Mouse (Mus musculus) layer of hippocampus, adult 18-20 months (tissue): ENCODE measurements around the gene Cdh4. TPM values are rescaled to one million over a fixed set of nuclear protein-coding genes. Genes with fewer than 3 reads are reported as not detected.

Experiments used
- DNase-seq, 2 experiments: peaks; one replicate each; pipeline ENCODE4 v3.0.0; 2022; ENCODE audit warnings: low spot score in 2 of 2
- total RNA-seq, 2 experiments: library from RNA; stranded (reverse); gene quantifications; 2 replicates each; pipeline ENCODE4 v1.2.3; 2021

Gene Cdh4
- total RNA-seq, 2 experiments from 2014 or later = 8.7 to 10.3 TPM

- peak in 1 of 2 experiments; percentile 56 for DNase-seq
Measured at GRCm38 (mm10) chr2:179779266-179779665, 337.0 kb downstream of the Cdh4 start.

- no peak for DNase-seq
Measured at GRCm38 (mm10) chr2:179780961-179781360, 338.7 kb downstream of the Cdh4 start.

- no peak for DNase-seq
Measured at GRCm38 (mm10) chr2:179787256-179787655, 345.0 kb downstream of the Cdh4 start.

GRCm38 (mm10) chr2:179787797-179788196 lies 345.6 kb downstream of the Cdh4 start:
- DNase-seq = no peak

- no peak for DNase-seq
Measured at GRCm38 (mm10) chr2:179790684-179791083, 348.5 kb downstream of the Cdh4 start.

GRCm38 (mm10) chr2:179792426-179793133 lies 350.3 kb downstream of the Cdh4 start:
- DNase-seq = no peak

- DNase-seq = no peak
Measured at GRCm38 (mm10) chr2:179794354-179794753, 352.1 kb downstream of the Cdh4 start.

- DNase-seq = peak; percentile 16 to 42
Measured at GRCm38 (mm10) chr2:179795452-179795851, 353.2 kb downstream of the Cdh4 start.

- peak; percentile 74 to 84 for DNase-seq
Measured at GRCm38 (mm10) chr2:179799906-179800532, 357.8 kb downstream of the Cdh4 start.

GRCm38 (mm10) chr2:179801042-179801441 lies 358.8 kb downstream of the Cdh4 start:
- DNase-seq = no peak

- DNase-seq = no peak
Measured at GRCm38 (mm10) chr2:179802411-179802810, 360.2 kb downstream of the Cdh4 start.

- DNase-seq = no peak
Measured at GRCm38 (mm10) chr2:179811086-179811485, 368.9 kb downstream of the Cdh4 start.

GRCm38 (mm10) chr2:179813035-179813827 lies 371.0 kb downstream of the Cdh4 start:
- peak; percentile 16 to 50 for DNase-seq

- peak; percentile 26 to 46 for DNase-seq
Measured at GRCm38 (mm10) chr2:179824776-179825326, 382.6 kb downstream of the Cdh4 start.

- DNase-seq = no peak
Measured at GRCm38 (mm10) chr2:179828968-179829367, 386.7 kb downstream of the Cdh4 start.

- DNase-seq = peak in 1 of 2 experiments; percentile 13
Measured at GRCm38 (mm10) chr2:179829972-179830371, 387.7 kb downstream of the Cdh4 start.

GRCm38 (mm10) chr2:179834892-179835291 lies 392.7 kb downstream of the Cdh4 start:
- no peak for DNase-seq

- DNase-seq = no peak
Measured at GRCm38 (mm10) chr2:179835570-179835969, 393.3 kb downstream of the Cdh4 start.

- DNase-seq = peak; percentile 30 to 41
Measured at GRCm38 (mm10) chr2:179837186-179837585, 395.0 kb downstream of the Cdh4 start.

- no peak for DNase-seq
Measured at GRCm38 (mm10) chr2:179838036-179838435, 395.8 kb downstream of the Cdh4 start.

GRCm38 (mm10) chr2:179842610-179843389 lies 400.6 kb downstream of the Cdh4 start:
- DNase-seq = no peak
